Mouse (Mus musculus): Measurements from ENCODE around the gene Eps8.

DNA sequence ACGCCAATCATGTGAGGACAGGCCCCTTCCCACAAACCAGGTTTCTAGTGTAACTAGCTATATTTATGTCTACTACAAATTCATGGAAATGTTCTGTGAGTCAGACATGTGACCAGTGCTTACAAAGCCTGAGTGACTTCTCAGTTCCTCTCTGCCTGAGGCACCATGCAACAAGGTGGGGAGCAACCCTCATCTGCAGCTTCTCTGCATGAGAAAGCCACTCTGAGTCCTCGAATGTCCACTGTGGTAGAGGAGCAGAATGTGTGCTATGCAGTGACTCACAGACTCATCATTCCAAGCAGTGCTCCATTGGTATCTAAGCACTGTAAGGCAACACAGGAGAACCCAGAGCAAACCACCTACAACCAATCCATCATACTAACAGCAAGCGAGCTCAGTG, 88.8 kb downstream of the Eps8 start:
- no peak for TF ChIP-seq CTCF (IDR thresholded peaks at IDR 0.05; ENCODE audit: borderline replicate concordance, insufficient read depth, low read depth, low read length)
- no peak for TF ChIP-seq POLR2A (IDR thresholded peaks at IDR 0.05; ENCODE audit: borderline replicate concordance, insufficient read depth, low read length)
